Mouse (Mus musculus): ENCODE measurements around the gene Ivns1abp. TPM values are rescaled to one million over a fixed set of nuclear protein-coding genes. Genes with fewer than 3 reads are reported as not detected.

Gene Ivns1abp
- polyA plus RNA-seq, 1 experiment = 153 TPM

DNA sequence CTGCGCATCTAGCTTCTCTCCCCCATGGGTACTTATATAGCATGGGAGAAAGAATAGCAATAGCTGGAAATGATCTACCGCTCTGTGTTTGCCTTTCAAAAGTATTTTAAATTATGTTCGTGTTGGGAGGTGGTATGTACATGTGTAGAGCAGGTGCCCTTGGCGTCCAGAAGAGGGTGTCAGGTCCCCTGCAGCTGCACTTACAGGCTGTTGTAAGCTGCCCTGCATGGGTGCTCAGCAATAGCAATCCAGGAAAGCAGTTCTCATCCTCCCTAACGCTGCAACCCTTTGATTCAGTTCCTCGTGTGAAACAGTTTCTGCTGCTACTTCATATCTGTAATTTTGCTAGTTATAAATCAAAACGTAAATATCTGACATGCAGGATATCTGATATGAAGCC is 14.7 kb upstream of the Ivns1abp start:
- no peak for TF ChIP-seq GATA1 (IDR thresholded peaks at IDR 0.05; ENCODE audit: low read length)

DNA sequence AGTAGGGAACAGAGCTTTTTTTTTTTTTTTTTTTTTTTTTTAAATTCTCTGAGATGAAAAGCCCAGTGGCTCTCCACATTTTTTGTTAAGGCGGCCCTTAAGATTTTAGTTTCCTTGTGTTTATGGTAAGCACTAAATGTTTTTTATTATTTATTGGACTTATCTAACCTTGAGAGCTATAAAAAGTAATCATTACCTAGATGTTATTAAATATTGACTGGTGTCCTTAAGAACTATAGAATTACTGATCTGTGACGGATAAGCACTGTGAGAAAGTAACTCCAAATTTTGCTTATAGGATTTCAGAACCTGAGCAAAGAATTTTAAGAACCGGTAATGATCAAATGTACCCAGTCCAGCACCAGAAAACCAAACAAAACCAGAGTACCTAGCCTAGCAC is 11.5 kb upstream of the Ivns1abp start:
- TF ChIP-seq GATA1 (IDR thresholded peaks at IDR 0.05; ENCODE audit: low read length) = no peak

DNA sequence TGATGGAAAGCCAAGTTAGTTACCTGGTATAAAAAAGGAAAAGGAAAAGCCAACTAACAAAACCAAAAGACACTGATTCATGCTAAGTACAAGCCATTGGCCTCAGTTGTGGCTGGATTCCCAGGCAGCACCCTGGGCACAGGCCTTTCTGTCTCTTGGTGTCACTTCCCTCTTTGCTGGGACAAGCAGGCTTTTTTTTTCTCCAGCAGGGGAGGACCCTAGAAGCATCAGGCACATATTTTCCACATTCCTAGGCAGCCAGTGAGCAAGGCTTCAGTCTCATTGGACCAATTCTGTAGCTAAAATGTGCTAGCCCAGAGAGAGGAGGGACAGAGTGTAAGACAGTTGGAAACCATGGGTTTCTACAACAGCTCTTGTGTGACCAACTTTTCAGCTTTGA is 6.0 kb upstream of the Ivns1abp start:
- no peak for TF ChIP-seq GATA1 (IDR thresholded peaks at IDR 0.05; ENCODE audit: low read length)

DNA sequence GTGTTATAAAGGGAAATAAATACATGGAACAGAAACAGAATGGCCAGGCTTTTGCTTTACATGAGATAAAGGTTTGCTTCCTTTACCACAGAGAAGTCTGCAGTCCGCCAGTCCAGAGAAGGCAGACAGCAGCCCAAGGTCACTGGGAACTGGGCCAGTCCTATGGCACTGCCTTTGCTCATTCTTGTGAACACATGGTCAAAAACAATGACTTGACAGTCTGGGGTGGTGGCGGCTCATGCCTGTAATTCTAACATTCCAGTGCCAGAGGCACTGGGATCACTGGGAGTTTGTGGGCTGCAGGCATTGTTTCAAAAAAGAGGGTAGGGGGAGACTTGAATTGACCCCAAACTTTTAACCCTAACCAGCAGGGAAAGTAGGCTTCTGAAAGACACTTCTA is 5.3 kb upstream of the Ivns1abp start:
- TF ChIP-seq GATA1 (IDR thresholded peaks at IDR 0.05; ENCODE audit: low read length) = no peak

DNA sequence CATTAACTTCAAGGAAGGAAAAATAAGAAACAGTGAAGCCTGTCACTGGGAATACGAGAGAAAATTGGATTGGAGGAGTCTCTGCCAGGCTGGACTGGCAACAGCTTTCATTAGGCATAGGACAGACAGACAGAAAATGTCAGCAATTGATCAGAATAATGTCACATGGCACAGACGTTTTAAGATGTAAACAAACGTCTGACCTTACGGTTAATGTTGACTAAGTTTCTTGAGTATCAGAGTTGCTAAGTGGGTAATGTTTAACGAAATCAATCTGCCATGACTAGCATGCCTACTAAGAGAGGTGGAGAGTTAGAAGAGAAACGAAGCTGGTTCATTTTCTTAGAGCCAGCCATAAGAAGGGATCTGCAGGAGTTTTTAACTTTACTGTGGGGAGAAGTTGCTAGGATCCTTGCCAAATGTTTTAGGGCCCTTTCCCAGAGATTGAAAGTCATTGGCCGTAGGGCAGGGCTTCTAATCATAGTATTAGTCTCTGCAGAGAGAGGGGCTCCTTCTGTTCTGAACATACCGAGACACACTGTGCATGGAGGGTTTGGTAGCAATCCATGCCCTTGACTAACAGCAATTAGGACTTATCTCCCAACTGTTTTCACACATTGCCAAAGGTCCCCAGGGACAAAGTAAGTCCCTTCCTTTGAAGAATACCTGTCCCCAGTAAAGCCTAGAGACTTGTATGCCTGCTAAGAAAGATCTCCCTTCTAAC is 2.8 kb upstream of the Ivns1abp start:
- no peak for TF ChIP-seq GATA1 (IDR thresholded peaks at IDR 0.05; ENCODE audit: low read length)

DNA sequence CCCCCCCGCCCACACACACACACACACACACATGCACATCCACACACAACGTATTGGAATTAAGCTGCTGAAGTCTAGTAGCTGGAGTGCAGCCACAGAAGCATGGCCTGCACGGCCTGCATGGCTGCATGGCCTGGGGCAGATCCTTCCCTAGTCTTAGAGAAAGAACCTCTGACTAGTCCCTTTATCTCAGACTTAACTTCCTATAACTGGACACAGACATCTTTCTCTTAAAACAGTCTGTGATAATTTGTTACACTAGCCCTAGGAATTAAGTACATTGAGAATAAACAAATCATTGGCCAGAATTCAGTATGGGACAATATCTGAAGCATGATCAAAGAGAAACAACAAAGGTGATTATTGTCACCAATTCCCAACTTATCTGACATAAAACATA is 2.0 kb upstream of the Ivns1abp start:
- no peak for TF ChIP-seq GATA1 (IDR thresholded peaks at IDR 0.05; ENCODE audit: low read length)

DNA sequence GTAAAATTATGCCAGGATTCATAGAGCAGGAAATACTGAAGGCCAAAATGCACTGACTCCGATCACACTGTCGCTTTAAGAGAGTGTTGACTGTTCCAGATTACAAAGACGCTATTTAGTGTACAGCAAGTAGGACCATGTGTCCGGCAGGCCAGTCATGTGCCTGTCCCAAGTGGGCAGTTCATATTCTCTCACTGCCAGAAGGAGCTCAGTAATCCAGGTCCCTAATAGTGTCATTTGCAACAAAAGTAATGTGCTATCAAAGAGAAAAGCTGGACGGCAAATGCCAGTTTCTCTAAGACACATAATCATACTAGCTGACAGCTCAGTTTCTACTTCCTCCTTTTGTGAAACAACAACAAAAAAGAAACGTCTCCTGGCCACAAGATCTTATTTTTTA is 1.3 kb upstream of the Ivns1abp start:
- TF ChIP-seq GATA1 (IDR thresholded peaks at IDR 0.05; ENCODE audit: low read length) = no peak

DNA sequence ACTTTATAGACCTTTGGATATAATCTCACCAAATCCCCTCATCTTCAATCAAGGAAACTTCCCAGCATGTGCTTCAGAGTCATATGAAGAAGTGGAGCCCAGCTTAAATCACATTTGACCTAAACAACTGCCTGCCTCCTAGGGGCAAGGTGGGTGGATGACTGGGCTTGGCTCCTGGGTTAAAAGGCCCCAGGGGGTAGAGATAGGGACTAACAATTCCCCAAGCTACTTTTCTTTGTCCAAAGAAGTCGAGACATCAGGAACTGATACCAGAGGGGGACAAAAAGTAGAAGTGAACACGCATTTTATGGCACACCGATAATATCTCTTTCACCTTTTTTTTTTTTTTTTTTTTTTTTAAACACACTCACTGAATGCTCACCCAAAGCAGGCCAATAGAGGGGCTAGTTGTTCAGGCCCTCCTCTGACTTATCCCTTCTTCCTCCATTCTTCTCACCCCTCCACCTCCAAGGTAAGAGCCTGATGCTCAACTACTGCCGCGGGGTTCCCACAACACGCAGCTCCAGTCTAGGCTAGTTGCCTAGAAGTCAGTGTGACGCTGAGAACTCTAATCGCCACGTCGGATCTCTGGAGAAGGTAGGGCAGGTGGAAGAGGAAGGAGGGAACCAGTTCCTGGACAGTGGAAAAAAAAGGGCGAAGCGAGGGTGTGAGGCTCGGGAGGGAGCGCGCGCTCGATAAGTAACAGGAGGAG is 550 bp upstream of the Ivns1abp start:
- TF ChIP-seq GATA1 (IDR thresholded peaks at IDR 0.05; ENCODE audit: low read length) = no peak

DNA sequence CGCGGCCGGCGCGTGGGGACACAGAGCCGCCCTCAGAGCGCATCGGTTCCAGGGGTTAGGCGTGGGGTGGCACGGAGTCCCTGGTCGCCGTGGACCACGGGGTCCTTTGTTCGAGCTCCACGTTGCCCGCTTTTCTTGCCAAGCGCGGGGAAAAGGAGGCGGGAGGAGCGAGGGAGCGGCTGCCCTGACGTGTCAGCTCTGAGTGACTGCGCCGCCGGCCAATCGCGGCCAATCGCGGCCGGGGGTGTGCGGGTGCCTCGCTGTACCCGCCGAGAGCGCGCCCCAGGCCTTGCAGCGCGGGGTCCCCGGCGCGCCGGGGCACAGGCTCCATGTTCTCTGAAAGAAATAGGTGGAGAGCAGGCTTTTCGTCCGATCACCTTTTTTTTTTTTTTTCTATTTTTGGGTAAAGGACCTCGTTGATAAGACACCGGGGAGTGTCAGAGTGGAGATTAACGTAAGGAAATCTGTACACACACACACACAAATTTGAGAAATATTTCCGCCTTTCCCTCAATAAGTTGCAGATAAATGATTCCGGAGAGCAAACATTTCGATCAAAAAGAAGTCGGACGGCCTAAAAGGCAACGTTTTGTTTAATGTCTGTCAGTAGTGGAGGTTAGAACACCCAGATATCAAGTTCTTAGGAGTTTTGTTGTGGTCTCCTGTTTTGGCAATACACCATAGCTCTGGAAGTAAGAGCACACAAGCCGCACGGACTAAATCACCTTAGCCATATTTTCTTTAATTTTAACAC is 1.0 kb downstream of the Ivns1abp start:
- no peak for TF ChIP-seq GATA1 (IDR thresholded peaks at IDR 0.05; ENCODE audit: low read length)

DNA sequence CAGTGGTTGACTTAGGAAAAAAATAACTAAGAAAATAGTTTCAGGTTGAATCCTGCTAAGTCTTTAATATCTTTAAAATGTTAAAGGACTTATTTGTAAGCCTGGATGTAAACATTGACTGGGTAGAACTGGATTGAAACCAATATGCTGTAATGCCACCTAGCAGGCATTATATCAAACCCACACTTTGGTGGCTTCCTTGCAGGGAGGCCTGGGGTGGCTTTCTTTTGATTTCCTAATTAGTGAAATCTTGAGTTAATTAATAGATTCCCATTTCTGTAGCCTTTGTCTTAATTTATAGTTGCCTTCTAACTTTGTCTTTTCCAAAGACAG is 1.6 kb downstream of the Ivns1abp start:
- no peak for TF ChIP-seq GATA1 (IDR thresholded peaks at IDR 0.05; ENCODE audit: low read length)

DNA sequence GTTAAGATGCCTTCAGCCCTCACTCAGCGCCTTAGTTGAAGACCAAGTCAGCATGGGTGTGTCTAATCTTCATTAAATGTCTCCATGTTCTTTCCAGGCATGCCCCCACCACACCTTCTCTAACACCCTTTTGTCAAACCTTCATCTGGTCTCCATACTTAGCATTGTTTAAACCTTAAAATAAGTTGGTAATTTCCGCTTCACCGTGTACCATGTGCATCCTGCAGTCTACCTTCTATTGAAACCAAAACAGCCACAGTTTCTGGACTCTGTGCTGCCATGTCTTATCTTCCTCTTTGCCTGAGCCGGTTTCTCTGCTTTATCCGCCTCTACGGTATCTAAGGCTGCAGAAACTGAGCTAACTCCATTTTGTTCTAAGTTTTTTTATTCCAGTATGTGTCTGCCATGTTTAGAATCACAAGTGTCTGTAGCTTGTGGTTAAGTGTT is 2.4 kb downstream of the Ivns1abp start:
- no peak for TF ChIP-seq GATA1 (IDR thresholded peaks at IDR 0.05; ENCODE audit: low read length)

DNA sequence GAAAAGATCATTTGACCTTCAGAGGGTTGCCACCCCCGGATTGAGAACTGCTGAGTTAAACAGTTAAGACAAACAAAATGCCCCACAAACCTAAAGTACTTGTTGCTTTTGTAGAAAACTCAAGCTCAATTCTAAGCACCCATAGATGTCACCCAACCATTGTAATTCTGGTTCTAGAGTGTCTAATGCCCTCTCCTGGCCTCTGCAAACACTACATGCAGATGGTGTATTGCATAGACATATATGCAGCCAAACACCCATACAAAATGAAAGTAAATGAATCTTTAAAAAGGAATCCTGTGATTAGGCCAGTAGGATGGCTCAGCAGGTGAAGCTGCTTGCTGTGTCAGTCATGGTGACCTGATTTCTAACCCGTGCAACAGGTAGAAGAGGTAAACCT is 8.6 kb downstream of the Ivns1abp start:
- TF ChIP-seq GATA1 (IDR thresholded peaks at IDR 0.05; ENCODE audit: low read length) = no peak

DNA sequence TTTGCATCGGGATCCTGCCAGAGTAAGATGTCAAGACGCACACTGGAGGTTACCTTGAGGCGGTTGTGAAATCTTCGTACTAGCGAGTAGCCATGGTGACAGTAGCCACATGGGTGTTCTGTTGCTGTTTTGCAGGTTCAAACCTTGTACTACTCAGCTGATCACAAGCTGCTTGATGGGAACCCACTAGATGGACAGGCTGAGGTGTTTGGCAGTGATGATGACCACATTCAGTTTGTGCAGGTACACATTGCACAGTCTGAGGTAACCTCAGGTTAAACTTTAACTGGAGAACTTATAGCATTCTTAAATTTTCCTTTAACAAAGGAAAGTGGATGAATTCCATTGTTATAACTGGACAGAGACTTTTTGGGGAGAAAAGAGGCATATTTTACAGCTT is 11.7 kb downstream of the Ivns1abp start:
- TF ChIP-seq GATA1 (IDR thresholded peaks at IDR 0.05; ENCODE audit: low read length) = no peak

DNA sequence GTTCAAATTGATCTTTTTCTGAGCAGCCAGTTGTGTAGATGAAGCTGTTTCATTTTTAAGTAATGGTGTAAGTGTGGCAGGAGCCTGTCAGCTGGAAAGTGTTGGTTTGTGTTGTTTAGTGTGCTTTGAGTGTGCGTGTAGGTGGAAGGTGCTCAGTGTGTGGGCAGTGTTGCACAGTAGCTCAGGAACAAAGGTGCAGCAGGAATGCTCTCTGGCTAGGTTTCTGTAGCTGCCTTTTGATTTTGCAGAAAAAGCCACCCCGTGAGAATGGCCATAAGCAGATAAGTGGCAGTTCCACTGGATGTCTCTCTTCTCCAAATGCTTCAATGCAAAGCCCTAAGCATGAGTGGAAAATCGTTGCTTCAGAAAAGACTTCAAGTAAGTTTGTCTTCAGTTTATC is 15.1 kb downstream of the Ivns1abp start:
- no peak for TF ChIP-seq GATA1 (IDR thresholded peaks at IDR 0.05; ENCODE audit: low read length)

DNA sequence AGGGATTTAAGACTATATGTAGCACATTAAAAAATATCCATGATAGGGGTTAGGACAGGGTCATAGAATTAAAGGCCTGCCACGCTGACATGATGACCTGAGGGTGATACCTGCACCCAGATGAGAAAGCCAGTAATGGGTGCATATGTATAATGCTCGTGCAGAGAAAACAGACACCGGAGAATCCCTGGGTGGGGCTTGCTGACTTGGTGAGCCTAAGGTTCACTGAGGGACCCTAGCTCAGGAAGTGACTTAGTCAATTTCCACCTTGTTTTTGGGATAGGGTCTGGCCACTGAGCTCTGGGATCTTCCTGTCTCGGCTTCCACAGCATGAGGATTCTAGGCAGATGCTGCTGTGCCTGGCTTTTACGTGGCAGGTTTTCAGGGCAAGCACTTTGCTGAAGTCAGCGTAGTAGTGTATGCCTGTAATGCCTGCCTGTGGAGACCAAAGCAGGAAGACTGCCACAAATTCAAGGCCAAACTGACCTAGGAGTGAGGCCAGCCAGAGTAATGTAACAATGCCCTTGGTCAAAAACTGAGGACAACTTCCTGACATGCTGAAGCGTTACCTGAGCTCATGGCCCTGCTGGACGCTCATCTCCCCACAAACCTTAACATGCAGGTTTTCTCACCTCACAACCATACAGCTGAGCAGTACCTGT is 22.8 kb downstream of the Ivns1abp start:
- no peak for TF ChIP-seq GATA1 (IDR thresholded peaks at IDR 0.05; ENCODE audit: low read length)

DNA sequence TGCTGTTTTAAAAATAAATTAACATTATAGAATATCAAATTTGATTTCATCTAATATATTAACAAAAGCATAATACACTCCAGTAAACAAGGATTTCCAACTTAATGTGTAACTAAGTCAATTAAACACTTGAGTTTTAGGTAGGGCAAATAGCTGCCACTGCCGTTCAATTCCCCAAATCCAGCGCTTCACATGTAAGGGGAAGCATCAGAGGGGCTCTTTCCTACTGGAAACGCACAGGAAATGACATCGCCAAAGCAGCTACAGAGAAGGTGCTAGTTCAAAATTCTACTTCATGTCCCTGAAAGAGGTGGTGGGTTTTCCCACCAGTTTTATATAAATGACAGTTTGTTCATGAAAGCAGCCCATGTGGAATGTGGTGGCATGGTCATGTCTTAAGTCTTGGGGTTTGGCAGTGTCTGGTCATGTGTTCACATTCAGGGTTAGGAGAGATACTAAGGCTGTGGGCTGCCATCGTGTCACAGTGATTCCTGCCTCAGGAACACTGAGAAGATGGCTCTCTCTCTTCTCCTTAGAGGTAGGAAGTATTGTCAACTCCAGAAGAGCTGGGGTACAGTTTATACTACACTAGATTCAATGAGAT is 23.5 kb downstream of the Ivns1abp start:
- no peak for TF ChIP-seq GATA1 (IDR thresholded peaks at IDR 0.05; ENCODE audit: low read length)

All from G1E-ER4 (cell line).